Comparison of ENCODE assay signal across 26 mouse cellular contexts in genomic region chr5:14696745-14697144, GRCm38 (mm10).
"Had no signal": no experiment of that assay in that cellular context is flagged by ENCODE, and none has a peak within 500 bp of the region (broad histone marks: within the 10 kb centered on the region; RNA-seq: fewer than 3 reads in every experiment).

No protein-coding gene starts in this region.

- H3K9ac ChIP-seq: embryonic facial prominence, embryonic 12.5 days; embryonic facial prominence, embryonic 13.5 days; forebrain, embryonic 12.5 days; forebrain, embryonic 13.5 days; forebrain, embryonic 15.5 days; forebrain, postnatal 0 days had no signal

- H3K4me2 ChIP-seq: embryonic facial prominence, embryonic 12.5 days; embryonic facial prominence, embryonic 13.5 days; forebrain, embryonic 12.5 days; forebrain, embryonic 13.5 days; forebrain, embryonic 15.5 days had no signal

- ATAC-seq: forebrain, embryonic 13.5 days; forebrain, embryonic 14.5 days; forebrain, embryonic 15.5 days; forebrain, embryonic 16.5 days; forebrain, postnatal 0 days had no signal

- H3K36me3 ChIP-seq: embryonic facial prominence, embryonic 12.5 days; embryonic facial prominence, embryonic 13.5 days; forebrain, embryonic 10.5 days; forebrain, embryonic 12.5 days; forebrain, embryonic 15.5 days had no signal

- H3K4me1 ChIP-seq: embryonic facial prominence, embryonic 12.5 days; embryonic facial prominence, embryonic 13.5 days; forebrain, embryonic 10.5 days; forebrain, embryonic 12.5 days; forebrain, embryonic 15.5 days had no signal

- H3K27ac ChIP-seq: embryonic facial prominence, embryonic 12.5 days; embryonic facial prominence, embryonic 13.5 days; forebrain, embryonic 10.5 days; forebrain, embryonic 12.5 days; forebrain, embryonic 13.5 days; forebrain, embryonic 15.5 days; gastrocnemius, adult 2 months; heart, adult 2 months had no signal

- H3K27me3 ChIP-seq: embryonic facial prominence, embryonic 12.5 days; embryonic facial prominence, embryonic 13.5 days; forebrain, embryonic 12.5 days; forebrain, embryonic 13.5 days; forebrain, embryonic 15.5 days had no signal

- H3K9me3 ChIP-seq: embryonic facial prominence, embryonic 12.5 days; embryonic facial prominence, embryonic 13.5 days; forebrain, embryonic 10.5 days; forebrain, embryonic 12.5 days; forebrain, embryonic 13.5 days; forebrain, embryonic 15.5 days had no signal

- DNase-seq: cerebellum, adult 8-10 months; cerebellum, adult 9-10 months; cerebellum, adult 9-11 months; cerebellum, postnatal 10 days; cerebellum, postnatal 14 days; cerebellum, postnatal 25 days; cerebellum, postnatal 36 days; embryo, embryonic 11 days; forebrain, postnatal 0 days; gastrocnemius, adult 2 months; gastrocnemius, postnatal 10 days; gastrocnemius, postnatal 14 days; gastrocnemius, postnatal 25 days; gastrocnemius, postnatal 36 days; heart, adult 11 months; heart, adult 18-20 months; heart, adult 2 months had no signal

- H3K4me3 ChIP-seq: embryonic facial prominence, embryonic 12.5 days; embryonic facial prominence, embryonic 13.5 days; erythroblast, embryonic 14.5 days; forebrain, embryonic 10.5 days; forebrain, embryonic 12.5 days; forebrain, embryonic 13.5 days; forebrain, embryonic 15.5 days; gastrocnemius, adult 2 months; heart, adult 2 months had no signal
